Mouse (Mus musculus) urinary bladder, postnatal 36 days (tissue): Measurements from ENCODE around the gene Tex36.

ENCODE experiments used
- DNase-seq, 2 experiments: peaks; one replicate each; pipeline ENCODE4 v3.0.0; 2022; ENCODE audit warnings: low spot score in 2 of 2, mixed read lengths in 1 of 2

Tex36 gene

GRCm38 (mm10) chr7:133591750-133592149, 10.2 kb downstream of the Tex36 start:
- DNase-seq: no peak

- no peak for DNase-seq
Observed at GRCm38 (mm10) chr7:133583216-133583615, 18.7 kb downstream of the Tex36 start.

- DNase-seq: no peak
Observed at GRCm38 (mm10) chr7:133580296-133580640, 21.7 kb downstream of the Tex36 start.

- DNase-seq: no peak
Observed at GRCm38 (mm10) chr7:133579491-133580295, 22.3 kb downstream of the Tex36 start.

- DNase-seq: no peak
Observed at GRCm38 (mm10) chr7:133576825-133577224, 25.1 kb downstream of the Tex36 start.

GRCm38 (mm10) chr7:133576281-133576680, 25.7 kb downstream of the Tex36 start:
- no peak for DNase-seq

- no peak for DNase-seq
Observed at GRCm38 (mm10) chr7:133571927-133572326, 30.0 kb downstream of the Tex36 start.

GRCm38 (mm10) chr7:133569194-133569880, 32.6 kb downstream of the Tex36 start:
- DNase-seq: no peak

- DNase-seq: no peak
Observed at GRCm38 (mm10) chr7:133564600-133564999, 37.4 kb downstream of the Tex36 start.

GRCm38 (mm10) chr7:133563175-133563824, 38.7 kb downstream of the Tex36 start:
- DNase-seq: no peak

GRCm38 (mm10) chr7:133555786-133556492, 46.0 kb downstream of the Tex36 start:
- no peak for DNase-seq

GRCm38 (mm10) chr7:133552306-133552991, 49.5 kb downstream of the Tex36 start:
- DNase-seq: no peak

- no peak for DNase-seq
Observed at GRCm38 (mm10) chr7:133551000-133551399, 51.0 kb downstream of the Tex36 start.

GRCm38 (mm10) chr7:133548434-133548833, 53.5 kb downstream of the Tex36 start:
- no peak for DNase-seq

GRCm38 (mm10) chr7:133545631-133546030, 56.3 kb downstream of the Tex36 start:
- no peak for DNase-seq

- no peak for DNase-seq
Observed at GRCm38 (mm10) chr7:133544966-133545365, 57.0 kb downstream of the Tex36 start.

GRCm38 (mm10) chr7:133543131-133543530, 58.8 kb downstream of the Tex36 start:
- no peak for DNase-seq

GRCm38 (mm10) chr7:133537366-133537765, 64.6 kb downstream of the Tex36 start:
- DNase-seq: no peak
